Mouse (Mus musculus): ENCODE data around the gene Ap1b1. TPM values are rescaled to one million over a fixed set of nuclear protein-coding genes. Genes with fewer than 3 reads are reported as not detected.

Ap1b1 gene
- total RNA-seq, 2 experiments from 2014 or later, result 149 to 152 TPM

GRCm38 (mm10) chr11:5089147-5089546 lies 102.5 kb downstream of the Ap1b1 start:
- intact Hi-C loops (cut with DNase I), result no loop called here
- no peak for DNase-seq (ENCODE audit: low spot score in 2 of 2)

GRCm38 (mm10) chr11:5091706-5092105 lies 105.1 kb downstream of the Ap1b1 start:
- intact Hi-C loops (cut with DNase I), result no loop called here
- no peak for DNase-seq (ENCODE audit: low spot score in 2 of 2)

Small RNA genes within 50 kb of the gene (microRNA-seq; reads per million reads assigned to microRNA genes)
- 0 reads per million in 2 experiments for gene Gm47296

Other genes with a start within 250 kb of the Ap1b1 start
- 10 to 100 TPM; 13.8 to 16.0 TPM for gene Cabp7, start 240.0 kb upstream of the Ap1b1 start, total RNA-seq (2021)
- 10 to 100 TPM; 76.2 to 76.5 TPM for gene Nf2, start 137.3 kb upstream of the Ap1b1 start, total RNA-seq (2021)
- gene Nipsnap1, start 112.9 kb upstream of the Ap1b1 start, total RNA-seq (2021), result 10 to 100 TPM; 76.3 to 86.3 TPM
- 10 to 100 TPM; 34.4 to 37.6 TPM for gene Thoc5, start 91.5 kb upstream of the Ap1b1 start, total RNA-seq (2021)
- gene Nefh, start 38.8 kb upstream of the Ap1b1 start, total RNA-seq (2021), result 10 to 100 TPM; 41.3 to 44.4 TPM
- 10 to 100 TPM; 68.0 to 80.4 TPM for gene Rasl10a, start 71.3 kb downstream of the Ap1b1 start, total RNA-seq (2021)
- 10 to 100 TPM; 82.5 to 95.0 TPM for gene Gas2l1, start 78.5 kb downstream of the Ap1b1 start, total RNA-seq (2021)
- gene Rhbdd3, start 112.1 kb downstream of the Ap1b1 start, total RNA-seq (2021), result 10 to 100 TPM; 20.9 to 21.0 TPM
- gene Ewsr1, start 112.4 kb downstream of the Ap1b1 start, total RNA-seq (2021), result 100 to 1,000 TPM; 259 to 301 TPM
- gene Emid1, start 165.4 kb downstream of the Ap1b1 start, total RNA-seq (2021), result 10 to 100 TPM in 1 of 2 experiments, 1 to 10 TPM in 1; 9.7 to 11.8 TPM